Mouse (Mus musculus) large intestine, adult 2 months (tissue): ENCODE data around the gene Myl7. TPM values are rescaled to one million over a fixed set of nuclear protein-coding genes. Genes with fewer than 3 reads are reported as not detected.

Experiments
- polyA plus RNA-seq: library from polyadenylated mRNA; depleted of rRNA; stranded (reverse); fragments of >200 nt; gene quantifications from 2 replicates; pipeline ENCODE4 v1.2.3, GENCODE M21; 2012; rRNA removed

Myl7 gene
- polyA plus RNA-seq, 1 experiment = 23.4 TPM

Other genes starting within 250 kb of the Myl7 start
- gene Mrps24, start 183.1 kb downstream of the Myl7 start, polyA plus RNA-seq = 150 and 188 TPM in 2 replicates
- 26.0 and 34.9 TPM in 2 replicates for gene Urgcp, start 136.4 kb downstream of the Myl7 start, polyA plus RNA-seq
- 122 and 136 TPM in 2 replicates for gene Dbnl, start 110.3 kb downstream of the Myl7 start, polyA plus RNA-seq
- 0.91 and 1.3 TPM in 2 replicates for gene Pgam2, start 95.0 kb downstream of the Myl7 start, polyA plus RNA-seq
- 30.8 and 41.7 TPM in 2 replicates for gene Polm, start 60.8 kb downstream of the Myl7 start, polyA plus RNA-seq
- 16.2 and 22.5 TPM in 2 replicates for gene Aebp1, start 36.8 kb downstream of the Myl7 start, polyA plus RNA-seq
- 153 and 179 TPM in 2 replicates for gene Pold2, start 20.5 kb downstream of the Myl7 start, polyA plus RNA-seq
- gene Gck, start 51.3 kb upstream of the Myl7 start, polyA plus RNA-seq = 0.42 and 0.66 TPM in 2 replicates
- 85.2 and 96.1 TPM in 2 replicates for gene Ykt6, start 56.9 kb upstream of the Myl7 start, polyA plus RNA-seq
- gene Camk2b, start 167.6 kb upstream of the Myl7 start, polyA plus RNA-seq = 2.2 and 5.0 TPM in 2 replicates